Mouse (Mus musculus): ENCODE data around the gene Gm10722. TPM values are rescaled to one million over a fixed set of nuclear protein-coding genes. Genes with fewer than 3 reads are reported as not detected.
"Not testable (repeated sequence)": the region's sequence is repeated elsewhere in the genome, so short reads cannot be mapped to it uniquely, and the experiment has no call there.

The Gm10722 gene
- total RNA-seq, 2 experiments from 2014 or later = not detected

DNA sequence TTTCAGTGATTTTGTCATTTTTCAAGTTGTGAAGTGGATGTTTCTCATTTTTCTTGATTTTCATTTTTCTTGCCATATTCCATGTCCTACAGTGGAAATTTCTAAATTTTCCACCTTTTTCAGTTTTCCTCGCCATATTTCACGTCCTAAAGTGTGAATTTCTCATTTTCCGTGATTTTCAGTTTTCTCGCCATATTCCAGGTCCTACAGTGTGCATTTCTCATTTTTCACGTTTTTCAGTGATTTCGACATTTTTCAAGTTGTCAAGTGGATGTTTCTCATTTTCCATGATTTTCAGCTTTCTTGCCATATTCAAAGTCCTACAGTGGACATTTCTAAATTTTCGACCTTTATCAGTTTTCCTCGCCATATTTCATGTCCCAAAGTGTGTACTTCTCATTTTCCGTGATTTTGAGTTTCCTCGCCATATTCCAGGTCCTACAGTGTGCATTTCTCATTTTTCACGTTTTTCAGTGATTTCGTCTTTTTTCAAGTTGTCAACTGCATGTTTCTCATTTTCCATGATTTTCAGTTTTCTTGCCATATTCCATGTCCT lies 24.3 kb downstream of the Gm10722 start, which contains the start of gene Gm10717:
Gm10717 (plus strand) TSS at position 506 of the 556 bp plus-strand sequence.
- intact Hi-C loops (cut with DNase I) = not testable (repeated sequence)

DNA sequence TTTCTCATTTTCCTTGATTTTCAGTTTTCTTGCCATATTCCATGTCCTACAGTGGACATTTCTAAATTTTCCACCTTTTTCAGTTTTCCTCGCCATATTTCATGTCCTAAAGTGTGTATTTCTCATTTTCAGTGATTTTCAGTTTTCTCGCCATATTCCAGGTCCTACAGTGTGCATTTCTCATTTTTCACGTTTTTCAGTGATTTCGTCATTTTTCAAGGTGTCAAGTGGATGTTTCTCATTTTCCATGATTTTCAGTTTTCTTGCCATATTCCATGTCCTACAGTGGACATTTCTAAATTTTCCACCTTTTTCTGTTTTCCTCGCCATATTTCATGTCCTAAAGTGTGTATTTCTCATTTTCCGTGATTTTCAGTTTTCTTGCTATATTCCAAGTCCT lies 24.9 kb downstream of the Gm10722 start:
- DNase-seq = peak; percentile 55 to 71
- intact Hi-C loops (cut with DNase I) = not testable (repeated sequence)

More for the DNA sequence above, 24.3 kb downstream of the Gm10722 start, which contains the start of gene Gm10717:
- DNase-seq = peak; percentile 18 to 33

- intact Hi-C loops (cut with DNase I) = not testable (repeated sequence)
Observed at GRCm38 (mm10) chr9:3026136-3026535, 25.4 kb downstream of the Gm10722 start.

GRCm38 (mm10) chr9:3026741-3027140 lies 26.0 kb downstream of the Gm10722 start:
- DNase-seq; intact Hi-C loops (cut with DNase I): not testable (repeated sequence)

More at GRCm38 (mm10) chr9:3026136-3026535, 25.4 kb downstream of the Gm10722 start:
- not testable (repeated sequence) for DNase-seq

DNA sequence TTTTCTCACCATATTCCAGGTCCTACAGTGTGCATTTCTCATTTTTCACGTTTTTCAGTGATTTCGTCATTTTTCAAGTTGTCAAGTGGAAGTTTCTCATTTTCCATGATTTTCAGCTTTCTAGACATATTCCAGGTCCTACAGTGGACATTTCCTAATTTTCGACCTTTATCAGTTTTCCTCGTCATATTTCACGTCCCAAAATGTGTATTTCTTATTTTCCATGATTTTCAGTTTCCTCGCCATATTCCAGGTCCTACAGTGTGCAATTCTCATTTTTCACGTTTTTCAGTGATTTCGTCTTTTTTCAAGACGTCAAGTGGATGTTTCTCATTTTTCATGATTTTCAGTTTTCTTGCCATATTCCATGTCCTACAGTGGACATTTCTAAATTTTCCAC lies 26.5 kb downstream of the Gm10722 start:
- DNase-seq; intact Hi-C loops (cut with DNase I): not testable (repeated sequence)

- intact Hi-C loops (cut with DNase I) = not testable (repeated sequence)
Observed at GRCm38 (mm10) chr9:3029276-3030000, 28.7 kb downstream of the Gm10722 start.

GRCm38 (mm10) chr9:3030677-3031318 lies 30.1 kb downstream of the Gm10722 start:
- DNase-seq; intact Hi-C loops (cut with DNase I): not testable (repeated sequence)

More at GRCm38 (mm10) chr9:3029276-3030000, 28.7 kb downstream of the Gm10722 start:
- DNase-seq = peak in 1 of 2 experiments; percentile 2

- DNase-seq; intact Hi-C loops (cut with DNase I): not testable (repeated sequence)
Observed at GRCm38 (mm10) chr9:3034299-3034698, 33.6 kb downstream of the Gm10722 start, which contains the start of gene Gm17535. Gene Gm17535 (plus strand): TSS chr9:3034599.

GRCm38 (mm10) chr9:3036577-3036976 lies 35.9 kb downstream of the Gm10722 start, which contains the start of gene Gm10715:
Gene Gm10715 (plus strand): TSS chr9:3036877.
- DNase-seq; intact Hi-C loops (cut with DNase I): not testable (repeated sequence)

- intact Hi-C loops (cut with DNase I) = not testable (repeated sequence)
Observed at GRCm38 (mm10) chr9:3038161-3038560, 37.4 kb downstream of the Gm10722 start.

More at GRCm38 (mm10) chr9:3038161-3038560, 37.4 kb downstream of the Gm10722 start:
- not testable (repeated sequence) for DNase-seq

Small RNAs within 50 kb of the gene (microRNA-seq; reads per million reads assigned to microRNA genes)
- gene Mir101c (ENCODE audit: borderline number of aligned reads in 2 of 2) = 0 reads per million in 2 experiments

Other genes starting within 250 kb of the Gm10722 start
- gene Gm11168, start 2.4 kb downstream of the Gm10722 start, total RNA-seq (2021) = not detected
- not detected for gene Gm10721, start 12.2 kb downstream of the Gm10722 start, total RNA-seq (2021)
- gene Gm10720, start 14.7 kb downstream of the Gm10722 start, total RNA-seq (2021) = not detected
- under 1 TPM in 1 of 2 experiments, not detected in 1; 0.69 TPM for gene Gm10719, start 16.5 kb downstream of the Gm10722 start, total RNA-seq (2021)
- gene Gm10718, start 22.6 kb downstream of the Gm10722 start, total RNA-seq (2021) = under 1 TPM in 1 of 2 experiments, not detected in 1; 0.89 TPM
- not detected for gene Gm10717, start 24.5 kb downstream of the Gm10722 start, total RNA-seq (2021)
- gene Gm17535, start 33.7 kb downstream of the Gm10722 start, total RNA-seq (2021) = not detected
- gene Gm10715, start 36.0 kb downstream of the Gm10722 start, total RNA-seq (2021) = not detected

All from heart, postnatal 36 days (tissue).